Mouse (Mus musculus) kidney, postnatal 0 days (tissue): ENCODE measurements around the gene Nckap5l. TPM values are rescaled to one million over a fixed set of nuclear protein-coding genes. Genes with fewer than 3 reads are reported as not detected.

Experiments
- ATAC-seq: fragments of 200-750 bp; cut with Nextera tagmentation; replicated peaks from 2 replicates; pipeline ENCODE4 v1.8.0; 2017; ENCODE audit warnings: low read depth, moderate number of reproducible peaks, moderate TSS enrichment, moderate library complexity; ENCODE audit not compliant: low FRiP score
- DNase-seq: peaks from one replicate; pipeline ENCODE4 v3.0.0-alpha.2; 2016; ENCODE audit warnings: low spot score
- H3K27ac ChIP-seq: fragments of 300-500 bp; sonication (generic); 2 replicates; pipeline ENCODE4 v1.5.1; 2014; ENCODE audit warnings: mild to moderate bottlenecking
- H3K27me3 ChIP-seq: fragments of 300-500 bp; sonication (generic); 2 replicates; pipeline ENCODE4 v1.6.1; 2014; ENCODE audit warnings: low read length, mixed read lengths; ENCODE audit not compliant: insufficient read depth
- H3K36me3 ChIP-seq: fragments of 300-500 bp; sonication (generic); 2 replicates; pipeline ENCODE4 v1.6.1; 2014; ENCODE audit warnings: low read length, mixed read lengths; ENCODE audit not compliant: insufficient read depth
- H3K4me1 ChIP-seq: fragments of 300-500 bp; sonication (generic); replicated peaks from 2 replicates; pipeline ENCODE4 v1.6.1; 2014; ENCODE audit warnings: antibody characterized with exemption, low read length, mixed read lengths; ENCODE audit not compliant: insufficient read depth
- H3K4me2 ChIP-seq: fragments of 300-500 bp; sonication (generic); 2 replicates; pipeline ENCODE4 v1.6.1; 2014; ENCODE audit warnings: mild to moderate bottlenecking, low read length, moderate library complexity, mixed read lengths
- H3K4me3 ChIP-seq: fragments of 300-500 bp; sonication (generic); replicated peaks from 2 replicates; pipeline ENCODE4 v1.5.1; 2014; ENCODE audit warnings: low read depth, low read length
- H3K9ac ChIP-seq: fragments of 300-500 bp; sonication (generic); 2 replicates; pipeline ENCODE4 v1.6.1; 2014; ENCODE audit warnings: low read depth, low read length
- H3K9me3 ChIP-seq: fragments of 300-500 bp; sonication (generic); replicated peaks from 2 replicates; pipeline ENCODE4 v1.6.1; 2016; ENCODE audit warnings: low read length, inconsistent platforms, mixed read lengths
- CTCF ChIP-seq: IDR thresholded peaks from 2 replicates; pipeline ENCODE4 v1.5.1; 2016; ENCODE audit warnings: antibody characterized with exemption, low read depth, mild to moderate bottlenecking, moderate library complexity
- WGBS: fragments of 180-500 bp; shearing (Covaris S2); extraction: QIAGEN DNeasy Blood & Tissue Kit; methylation state at CpG from one replicate; pipeline ENCODE4 v1.1.7; 2014; 5-methylcytosine and 5-hydroxymethylcytosine counted together
- polyA plus RNA-seq: library from polyadenylated mRNA; unstranded; fragments of >200 nt; fragmentation: Nextera tagmentation; extraction: Ambion mirVana; gene quantifications from 2 replicates; pipeline ENCODE4 v1.2.1, GENCODE M21; 2015

The Nckap5l gene
- polyA plus RNA-seq, 1 experiment from 2014 or later, result 6.5 TPM

DNA sequence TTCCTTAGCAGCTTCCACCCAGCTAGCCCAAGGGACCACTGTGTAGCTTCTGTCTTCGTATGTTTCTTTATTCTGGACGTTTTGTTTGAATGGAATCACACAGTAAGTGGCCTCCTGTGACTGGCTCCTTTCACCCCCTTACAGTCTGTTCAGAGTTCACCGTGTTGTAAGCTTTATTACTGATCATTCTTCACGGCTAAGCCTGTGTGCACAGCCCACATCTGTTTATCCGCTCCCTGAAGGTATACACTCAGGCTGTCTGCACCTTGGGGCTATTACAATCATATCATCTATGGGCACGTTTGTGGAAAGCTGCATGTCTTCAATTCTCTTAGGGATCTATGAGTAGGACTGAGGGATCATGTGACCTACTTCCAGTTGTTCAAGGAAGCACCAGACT is 12.0 kb downstream of the Nckap5l start:
- Histone ChIP-seq H3K27ac (no peak overlapping the region), H3K4me3 (no peak overlapping the region), H3K9ac (no peak overlapping the region), H3K9me3 (no peaks in the 10 kb centered on the region), H3K4me2 (no peak overlapping the region), H3K27me3 (no peaks in the 10 kb centered on the region), H3K4me1 (peaks cover 28% of the 10 kb centered on the region), H3K36me3 (no peaks in the 10 kb centered on the region)
- DNase-seq, result no peak
- 63% methylated on average over 6 of the region's 6 CpGs for WGBS
- TF ChIP-seq CTCF, result no peak
- no peak for ATAC-seq

DNA sequence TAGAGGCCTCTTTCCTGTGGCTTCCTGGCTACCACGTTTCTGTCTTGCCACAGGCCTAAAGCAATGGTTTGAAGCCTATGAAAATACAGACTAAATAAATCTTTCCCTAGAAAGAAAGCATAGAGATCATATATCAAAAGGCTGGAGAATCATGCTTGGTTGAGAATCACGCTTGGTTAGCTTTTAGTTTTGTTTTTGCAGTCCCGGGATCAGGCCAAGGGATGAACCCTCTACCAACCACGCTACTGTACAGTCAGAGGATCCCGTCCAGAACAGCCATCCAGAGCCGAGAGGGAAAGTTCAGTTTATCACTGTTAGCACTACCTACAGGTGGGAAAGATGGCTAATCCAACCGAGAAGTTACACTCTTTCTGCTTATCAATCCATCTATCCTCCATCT is 15.2 kb downstream of the Nckap5l start:
- Histone ChIP-seq H3K27me3 (no peaks in the 10 kb centered on the region), H3K9me3 (no peaks in the 10 kb centered on the region), H3K4me1 (peaks cover 27% of the 10 kb centered on the region), H3K9ac (no peak overlapping the region), H3K36me3 (0 out of 2 replicates have a peak, but pooled peaks cover 3% of the 10 kb centered on the region), H3K4me3 (no peak overlapping the region), H3K27ac (0 out of 2 replicates have a peak overlapping the region, but pooled peaks have one; percentile 5), H3K4me2 (no peak overlapping the region)
- no peak for TF ChIP-seq CTCF
- DNase-seq, result peak; percentile 83
- 27% methylated on average over 7 of the region's 7 CpGs for whole genome bisulfite sequencing
- ATAC-seq, result no peak

DNA sequence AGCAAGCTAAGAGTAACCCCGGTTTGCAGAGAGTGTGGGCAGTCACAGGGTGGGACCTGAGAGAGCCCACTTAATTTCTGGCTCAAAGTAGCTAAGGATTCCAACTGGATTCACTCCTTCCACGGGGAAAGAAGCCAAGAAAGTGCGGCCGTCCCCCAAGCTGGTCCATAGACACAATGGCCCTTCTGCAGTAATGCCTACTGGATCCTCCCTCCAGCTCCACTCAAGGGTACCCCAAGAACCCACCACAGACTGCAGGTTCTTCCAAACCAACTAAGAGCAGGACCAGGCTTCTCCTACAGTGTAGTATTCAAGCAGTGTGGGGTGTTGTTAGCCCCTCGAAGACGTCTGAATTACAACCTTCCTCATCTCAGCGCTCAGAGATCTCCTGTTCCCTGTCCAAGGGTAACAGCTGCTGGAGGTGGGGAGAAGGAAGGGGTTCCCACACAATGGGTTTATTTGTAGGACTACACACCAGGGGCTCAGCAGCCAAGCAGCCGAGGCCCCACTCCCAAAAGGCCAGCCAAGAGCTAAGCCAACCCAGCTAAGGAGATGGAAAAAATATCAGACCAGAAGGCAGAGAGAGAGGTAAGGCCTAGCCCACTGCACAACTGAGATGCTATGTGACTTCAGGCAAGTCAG is 16.6 kb downstream of the Nckap5l start:
- Histone ChIP-seq H3K27ac (peak overlapping the region; percentile 36; the same call in 1 of the 2 replicates), H3K27me3 (no peaks in the 10 kb centered on the region)
- no peak for ATAC-seq

DNA sequence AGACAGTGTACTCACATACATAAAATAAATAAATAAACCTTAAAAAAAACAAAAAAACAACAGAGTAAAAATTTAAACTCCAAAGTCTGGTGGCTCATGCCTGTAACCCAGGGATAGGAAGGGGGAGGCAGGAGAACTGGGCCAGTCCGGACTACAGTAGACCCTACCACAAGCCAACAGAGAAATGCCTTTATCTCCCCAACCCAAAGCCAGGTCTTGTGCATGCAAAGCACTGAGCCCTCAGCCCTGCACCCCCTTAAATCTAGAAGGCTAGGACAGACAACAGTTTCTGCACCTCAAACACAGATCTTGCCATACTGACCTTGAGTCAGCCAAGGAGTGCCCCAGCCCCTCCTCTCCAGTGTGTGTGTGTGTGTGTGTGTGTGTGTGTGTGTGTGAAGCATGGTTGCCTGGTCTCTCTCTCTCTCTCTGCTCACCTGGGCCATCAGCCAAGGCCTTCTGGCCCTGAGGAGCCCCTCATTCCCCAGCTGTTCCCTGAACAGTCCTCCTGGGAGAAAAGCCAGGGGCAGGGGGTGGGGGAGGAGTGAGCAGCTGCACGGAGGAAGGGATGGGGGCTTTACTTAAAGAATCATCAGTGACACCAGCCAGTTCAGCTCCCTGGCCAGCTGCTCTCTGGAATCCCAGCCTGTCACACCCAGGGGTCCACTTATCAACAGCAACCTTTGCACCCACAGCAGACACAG is 17.3 kb downstream of the Nckap5l start:
- Histone ChIP-seq H3K4me3 (no peak overlapping the region), H3K9ac (no peak overlapping the region), H3K27ac (0 out of 2 replicates have a peak overlapping the region, but pooled peaks have one; percentile 36), H3K4me2 (no peak overlapping the region), H3K27me3 (no peaks in the 10 kb centered on the region), H3K9me3 (no peaks in the 10 kb centered on the region), H3K36me3 (0 out of 2 replicates have a peak, but pooled peaks cover 3% of the 10 kb centered on the region), H3K4me1 (peaks cover 27% of the 10 kb centered on the region)
- DNase-seq (peak; percentile 61), ATAC-seq (no peak)
- WGBS, result 45% methylated on average over 2 of the region's 2 CpGs
- no peak for TF ChIP-seq CTCF

More for the DNA sequence above, 16.6 kb downstream of the Nckap5l start:
- no peak for TF ChIP-seq CTCF
- Histone ChIP-seq H3K36me3 (0 out of 2 replicates have a peak, but pooled peaks cover 3% of the 10 kb centered on the region), H3K4me1 (peaks cover 27% of the 10 kb centered on the region), H3K9me3 (no peaks in the 10 kb centered on the region), H3K4me3 (no peak overlapping the region), H3K4me2 (no peak overlapping the region), H3K9ac (no peak overlapping the region)
- no peak for DNase-seq
- 50% methylated on average over 8 of the region's 8 CpGs for WGBS

DNA sequence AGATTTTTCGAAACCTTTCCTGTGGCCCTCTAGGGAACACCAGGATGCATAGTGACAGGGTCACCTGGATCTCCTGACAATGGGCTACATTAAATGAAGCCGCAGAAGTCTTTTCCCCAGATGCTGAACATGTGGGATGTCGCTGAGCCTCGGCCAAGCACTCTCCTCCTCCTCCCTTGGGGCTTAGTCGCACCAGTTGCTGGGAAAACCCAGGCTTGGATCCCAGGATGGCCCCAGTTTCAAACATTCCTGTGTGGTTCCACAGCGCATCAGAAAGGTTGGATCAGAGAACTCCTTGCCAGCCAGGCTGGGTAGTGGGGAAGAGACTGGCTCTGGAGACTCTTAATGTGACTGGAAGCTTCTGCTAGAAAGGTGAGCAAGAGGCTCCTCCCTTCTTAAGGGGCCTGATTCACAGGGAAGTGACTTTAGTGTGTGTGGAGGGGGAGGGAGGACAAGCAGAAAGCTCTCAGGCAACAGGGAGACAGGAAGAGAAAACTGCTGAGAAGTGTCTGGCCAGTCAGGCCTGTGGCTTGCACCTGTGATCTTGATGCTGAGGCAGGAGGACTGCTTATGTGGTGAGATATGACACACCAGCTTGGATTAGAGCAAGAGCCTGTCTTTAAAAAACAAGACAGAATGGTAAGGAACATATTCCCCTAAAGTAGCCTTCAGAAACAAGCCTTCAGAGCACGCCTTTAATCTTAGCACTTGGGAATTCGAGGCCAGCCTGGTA is 18.4 kb downstream of the Nckap5l start:
- Histone ChIP-seq H3K27me3 (no peaks in the 10 kb centered on the region), H3K9me3 (no peaks in the 10 kb centered on the region), H3K4me1 (peaks cover 27% of the 10 kb centered on the region), H3K4me3 (no peak overlapping the region), H3K9ac (no peak overlapping the region), H3K27ac (no peak overlapping the region), H3K36me3 (0 out of 2 replicates have a peak, but pooled peaks cover 3% of the 10 kb centered on the region), H3K4me2 (no peak overlapping the region)
- DNase-seq (no peak), ATAC-seq (no peak)
- 72% methylated on average over 8 of the region's 8 CpGs for WGBS
- no peak for TF ChIP-seq CTCF

DNA sequence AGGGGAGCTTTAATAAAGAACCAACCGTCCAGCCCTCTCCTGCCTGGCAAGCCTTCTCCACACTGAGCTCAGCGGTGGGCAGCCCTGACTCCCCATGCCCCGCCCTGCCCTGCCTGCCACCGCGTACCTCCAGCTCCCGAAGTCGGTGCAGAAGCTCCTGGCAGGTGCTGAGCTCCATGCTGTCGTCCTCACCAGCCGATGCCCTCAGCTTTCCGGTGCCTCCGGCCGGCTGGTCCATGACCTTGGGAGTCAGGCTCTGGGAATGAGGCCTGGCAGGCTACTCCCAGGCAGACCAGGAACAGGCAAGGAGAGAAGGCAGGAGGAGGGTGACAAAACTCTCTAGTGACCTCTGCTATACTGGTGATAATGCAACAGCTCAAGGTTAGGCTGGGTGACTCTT is 23.6 kb downstream of the Nckap5l start:
- WGBS, result 66% methylated on average over 10 of the region's 12 CpGs
- Histone ChIP-seq H3K27me3 (no peaks in the 10 kb centered on the region), H3K4me3 (no peak overlapping the region), H3K4me1 (peaks cover 15% of the 10 kb centered on the region), H3K27ac (no peak overlapping the region), H3K9ac (no peak overlapping the region), H3K36me3 (0 out of 2 replicates have a peak, but pooled peaks cover 9% of the 10 kb centered on the region), H3K9me3 (no peaks in the 10 kb centered on the region), H3K4me2 (no peak overlapping the region)
- no peak for ATAC-seq
- no peak for TF ChIP-seq CTCF
- DNase-seq, result no peak
